Mouse (Mus musculus) midbrain, embryonic 14.5 days (tissue): ENCODE data around the gene Pdcd6. TPM values are rescaled to one million over a fixed set of nuclear protein-coding genes. Genes with fewer than 3 reads are reported as not detected.

Experiments used
- ATAC-seq: fragments of 200-750 bp; cut with Nextera tagmentation; 2 replicates; pipeline ENCODE4 v1.8.0; 2017; ENCODE audit warnings: moderate number of reproducible peaks, moderate library complexity; ENCODE audit not compliant: low FRiP score, low TSS enrichment
- DNase-seq: peaks from one replicate; pipeline ENCODE4 v3.0.0-alpha.2; 2015
- H3K27ac ChIP-seq: fragments of 300-500 bp; sonication (generic); replicated peaks from 2 replicates; pipeline ENCODE4 v1.5.1; 2014; ENCODE audit warnings: mild to moderate bottlenecking, low read depth, low read length, moderate library complexity
- H3K27me3 ChIP-seq: fragments of 300-500 bp; sonication (generic); 2 replicates; pipeline ENCODE4 v1.6.1; 2014; ENCODE audit warnings: low read length, control low read depth, mixed read lengths; ENCODE audit not compliant: control insufficient read depth, insufficient read depth
- H3K36me3 ChIP-seq: fragments of 300-500 bp; sonication (generic); 2 replicates; pipeline ENCODE4 v1.6.1; 2014; ENCODE audit warnings: low read length, control low read depth; ENCODE audit not compliant: control insufficient read depth, insufficient read depth
- H3K4me1 ChIP-seq: fragments of 300-500 bp; sonication (generic); 2 replicates; pipeline ENCODE4 v1.6.1; 2014; ENCODE audit warnings: mild to moderate bottlenecking, antibody characterized with exemption, low read length, control low read depth; ENCODE audit not compliant: control insufficient read depth, insufficient read depth
- H3K4me2 ChIP-seq: fragments of 300-500 bp; sonication (generic); 2 replicates; pipeline ENCODE4 v1.6.1; 2014; ENCODE audit warnings: mild to moderate bottlenecking, low read length, moderate library complexity
- H3K4me3 ChIP-seq: fragments of 300-500 bp; sonication (generic); replicated peaks from 2 replicates; pipeline ENCODE4 v1.5.1; 2014; ENCODE audit warnings: low read depth, low read length
- H3K9ac ChIP-seq: fragments of 300-500 bp; sonication (generic); replicated peaks from 2 replicates; pipeline ENCODE4 v1.6.1; 2014; ENCODE audit warnings: mild to moderate bottlenecking, low read length, moderate library complexity
- H3K9me3 ChIP-seq: fragments of 300-500 bp; sonication (generic); 2 replicates; pipeline ENCODE4 v1.6.1; 2016; ENCODE audit warnings: low read length, control low read depth, mixed read lengths; ENCODE audit not compliant: control insufficient read depth
- WGBS: fragments of 180-500 bp; shearing (Covaris S2); extraction: QIAGEN DNeasy Blood & Tissue Kit; methylation state at CpG from one replicate; pipeline ENCODE4 v1.1.7; 2014; 5-methylcytosine and 5-hydroxymethylcytosine counted together
- polyA plus RNA-seq: library from polyadenylated mRNA; unstranded; fragments of >200 nt; fragmentation: Nextera tagmentation; extraction: Ambion mirVana; gene quantifications from 2 replicates; pipeline ENCODE4 v1.2.1, GENCODE M21; 2014

Pdcd6 gene
- polyA plus RNA-seq, 1 experiment from 2014 or later: 131 TPM

- H3K27me3 ChIP-seq: no peaks in the 10 kb centered on the region
- DNase-seq (no peak), ATAC-seq (no peak)
- no peak overlapping the region for H3K4me2 ChIP-seq
- H3K36me3 ChIP-seq: peaks cover 78% of the 10 kb centered on the region
- H3K9me3 ChIP-seq: no peaks in the 10 kb centered on the region
- no peak overlapping the region for H3K27ac ChIP-seq
- H3K9ac ChIP-seq: no peak overlapping the region
- no peaks in the 10 kb centered on the region for H3K4me1 ChIP-seq
- H3K4me3 ChIP-seq: no peak overlapping the region
Observed at GRCm38 (mm10) chr13:74329321-74329720, 11.9 kb upstream of the Pdcd6 start.

- H3K4me3 ChIP-seq: peak overlapping the region; percentile 84
- peaks cover 10% of the 10 kb centered on the region for H3K4me1 ChIP-seq
- ATAC-seq (no peak), DNase-seq (no peak)
- H3K4me2 ChIP-seq: peak overlapping the region; percentile 83
- no peaks in the 10 kb centered on the region for H3K27me3 ChIP-seq
- under 1% methylated on average over 15 of the region's 15 CpGs for WGBS
- peaks cover 31% of the 10 kb centered on the region for H3K36me3 ChIP-seq
- peak overlapping the region; percentile 61; the same call in 1 of the 2 replicates for H3K27ac ChIP-seq
- H3K9ac ChIP-seq: peak overlapping the region; percentile 85
- no peaks in the 10 kb centered on the region for H3K9me3 ChIP-seq
Observed at GRCm38 (mm10) chr13:74316789-74317169, 601 bp downstream of the Pdcd6 start.

DNA sequence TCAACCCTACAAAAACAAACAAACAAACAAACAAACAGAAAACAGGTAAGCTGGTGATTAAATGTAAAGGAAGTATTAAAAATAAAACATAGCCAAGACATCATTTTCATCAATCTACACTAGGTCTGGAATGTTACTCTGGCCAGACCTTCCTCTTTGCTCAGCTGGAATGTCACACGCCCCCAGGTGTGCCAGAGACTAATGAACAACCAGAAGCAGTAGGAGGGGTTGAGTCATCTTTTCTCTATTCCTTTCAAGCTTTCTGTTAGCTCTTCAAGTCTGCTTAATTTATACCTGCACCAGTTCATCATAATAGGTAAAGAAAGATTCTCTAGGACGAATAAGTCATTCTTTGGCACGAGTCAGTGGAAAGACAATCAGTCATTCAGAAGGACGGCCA is 994 bp downstream of the Pdcd6 start:
- Histone ChIP-seq H3K27ac (peak overlapping the region; percentile 61; the same call in 1 of the 2 replicates), H3K36me3 (peaks cover 31% of the 10 kb centered on the region), H3K9ac (peak overlapping the region; percentile 85), H3K4me1 (peaks cover 10% of the 10 kb centered on the region), H3K4me2 (peak overlapping the region; percentile 83), H3K27me3 (no peaks in the 10 kb centered on the region), H3K4me3 (peak overlapping the region; percentile 84), H3K9me3 (no peaks in the 10 kb centered on the region)
- 41% methylated on average over 4 of the region's 4 CpGs for WGBS
- no peak for ATAC-seq
- no peak for DNase-seq

DNA sequence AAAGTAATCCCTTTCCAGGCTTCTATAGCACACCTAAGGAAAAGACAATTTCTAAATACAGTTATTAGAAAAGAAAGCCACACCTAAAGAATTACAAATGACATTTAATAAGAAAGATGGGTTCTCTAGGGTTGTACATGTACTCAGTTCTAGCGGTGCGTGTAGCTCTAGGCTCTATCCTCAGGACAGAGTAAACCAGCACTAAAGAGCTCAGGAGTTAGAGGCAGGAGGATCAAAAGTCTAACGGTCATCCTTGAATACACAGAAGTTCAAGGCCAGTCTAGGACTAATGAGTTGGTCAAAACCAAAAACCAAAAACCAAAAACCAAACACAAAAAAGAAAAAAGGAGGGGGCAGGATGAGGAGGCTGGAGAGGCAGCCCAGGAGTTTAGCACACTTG is 2.8 kb downstream of the Pdcd6 start:
- ATAC-seq (no peak), DNase-seq (no peak)
- H3K9ac ChIP-seq: no peak overlapping the region
- H3K27ac ChIP-seq: no peak overlapping the region
- H3K4me2 ChIP-seq: no peak overlapping the region
- no peaks in the 10 kb centered on the region for H3K9me3 ChIP-seq
- H3K36me3 ChIP-seq: peaks cover 30% of the 10 kb centered on the region
- 97% methylated on average over 3 of the region's 3 CpGs for WGBS
- no peaks in the 10 kb centered on the region for H3K27me3 ChIP-seq
- H3K4me3 ChIP-seq: no peak overlapping the region
- peaks cover 10% of the 10 kb centered on the region for H3K4me1 ChIP-seq

DNA sequence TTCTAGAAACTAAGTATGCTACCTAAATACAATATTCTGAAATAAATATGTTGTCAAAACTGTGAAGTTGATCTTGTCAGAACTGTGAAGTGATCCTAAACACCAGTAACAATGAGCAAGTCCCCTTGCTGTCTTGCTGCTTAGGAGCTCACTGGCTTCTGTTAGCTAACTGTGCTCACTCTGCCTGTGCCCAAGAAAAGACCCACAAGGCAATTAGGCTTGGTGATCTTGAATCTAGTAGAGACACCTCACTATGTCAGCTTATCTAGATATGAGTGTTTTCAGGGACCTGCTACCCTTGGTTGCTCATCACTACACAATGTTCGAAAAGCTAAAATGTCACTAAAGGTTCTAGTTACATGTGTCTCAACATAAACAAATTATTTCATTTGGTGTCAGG is 11.6 kb downstream of the Pdcd6 start:
- Histone ChIP-seq H3K27ac (no peak overlapping the region), H3K9ac (no peak overlapping the region), H3K27me3 (no peaks in the 10 kb centered on the region), H3K4me2 (no peak overlapping the region), H3K4me1 (no peaks in the 10 kb centered on the region), H3K36me3 (peaks cover 85% of the 10 kb centered on the region), H3K9me3 (no peaks in the 10 kb centered on the region), H3K4me3 (no peak overlapping the region)
- ATAC-seq (no peak), DNase-seq (no peak)
- WGBS: 100% methylated on average over 1 of the region's 1 CpGs

GRCm38 (mm10) chr13:74305380-74305779 is 12.0 kb downstream of the Pdcd6 start:
- 82% methylated on average over 6 of the region's 6 CpGs for WGBS
- Histone ChIP-seq H3K27ac (no peak overlapping the region), H3K36me3 (peaks cover 81% of the 10 kb centered on the region), H3K27me3 (no peaks in the 10 kb centered on the region), H3K4me3 (no peak overlapping the region), H3K4me2 (no peak overlapping the region), H3K4me1 (no peaks in the 10 kb centered on the region), H3K9me3 (no peaks in the 10 kb centered on the region), H3K9ac (no peak overlapping the region)
- DNase-seq: no peak
- ATAC-seq: no peak

- no peaks in the 10 kb centered on the region for H3K27me3 ChIP-seq
- WGBS: 91% methylated on average over 10 of the region's 10 CpGs
- no peak for DNase-seq
- no peaks in the 10 kb centered on the region for H3K9me3 ChIP-seq
- peaks cover 54% of the 10 kb centered on the region for H3K36me3 ChIP-seq
- no peak for ATAC-seq
- H3K4me2 ChIP-seq: no peak overlapping the region
- no peak overlapping the region for H3K4me3 ChIP-seq
- H3K4me1 ChIP-seq: no peaks in the 10 kb centered on the region
- no peak overlapping the region for H3K27ac ChIP-seq
- no peak overlapping the region for H3K9ac ChIP-seq
Observed at GRCm38 (mm10) chr13:74302050-74303037, 15.0 kb downstream of the Pdcd6 start.

DNA sequence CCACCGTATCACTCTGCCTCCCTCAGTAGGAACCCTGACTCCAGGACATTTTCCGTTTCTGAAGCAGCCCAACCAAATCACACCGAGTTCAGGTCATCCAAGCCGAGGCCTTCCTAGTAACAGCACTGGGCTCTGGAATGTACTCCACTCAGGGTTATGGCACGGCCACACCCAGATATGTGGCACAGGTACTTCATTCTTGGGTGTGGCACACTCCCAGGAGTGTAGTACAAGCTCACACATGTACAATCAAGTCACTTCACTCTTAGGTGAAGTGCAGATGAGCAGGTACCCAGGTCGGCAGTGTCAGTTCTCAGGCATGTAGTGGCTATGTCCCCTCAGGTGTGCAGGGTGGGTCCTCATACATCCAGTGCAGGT is 15.8 kb downstream of the Pdcd6 start:
- peak; percentile 22; the same call in 1 of the 2 replicates for ATAC-seq
- WGBS: 82% methylated on average over 6 of the region's 6 CpGs
- Histone ChIP-seq H3K27ac (no peak overlapping the region), H3K9me3 (no peaks in the 10 kb centered on the region), H3K9ac (no peak overlapping the region), H3K36me3 (peaks cover 47% of the 10 kb centered on the region), H3K4me1 (no peaks in the 10 kb centered on the region), H3K27me3 (no peaks in the 10 kb centered on the region), H3K4me2 (no peak overlapping the region), H3K4me3 (no peak overlapping the region)
- DNase-seq: no peak
